Mouse (Mus musculus) embryonic facial prominence, embryonic 12.5 days (tissue): ENCODE measurements at regions not wholly inside any gene's neighbourhood (a gene's known extent, or its start where the extent isn't known, plus 50 kb on each side); places are given as distances from the start of the nearest gene placed in this dataset.

ENCODE experiments used
- ATAC-seq: fragments of 200-750 bp; cut with Nextera tagmentation; 2 replicates; pipeline ENCODE4 v1.8.0; 2017; ENCODE audit not compliant: insufficient number of reproducible peaks, insufficient read depth, low FRiP score, low TSS enrichment
- H3K27ac ChIP-seq: fragments of 300-500 bp; sonication (generic); 2 replicates; pipeline ENCODE4 v1.5.1; 2016; ENCODE audit warnings: mild to moderate bottlenecking
- H3K27me3 ChIP-seq: fragments of 300-500 bp; sonication (generic); 2 replicates; pipeline ENCODE4 v1.6.1; 2016; ENCODE audit warnings: mild to moderate bottlenecking, moderate library complexity
- H3K36me3 ChIP-seq: fragments of 300-500 bp; sonication (generic); 2 replicates; pipeline ENCODE4 v1.6.1; 2016; ENCODE audit warnings: mild to moderate bottlenecking
- H3K4me1 ChIP-seq: fragments of 300-500 bp; sonication (generic); 2 replicates; pipeline ENCODE4 v1.6.1; 2016
- H3K4me2 ChIP-seq: fragments of 300-500 bp; sonication (generic); replicated peaks from 2 replicates; pipeline ENCODE4 v1.6.1; 2016; ENCODE audit warnings: mild to moderate bottlenecking, moderate library complexity
- H3K4me3 ChIP-seq: fragments of 300-500 bp; sonication (generic); 2 replicates; pipeline ENCODE4 v1.5.1; 2016; ENCODE audit warnings: mild to moderate bottlenecking
- H3K9ac ChIP-seq: fragments of 300-500 bp; sonication (generic); 2 replicates; pipeline ENCODE4 v1.6.1; 2016; ENCODE audit warnings: mild to moderate bottlenecking, moderate library complexity
- H3K9me3 ChIP-seq: fragments of 300-500 bp; sonication (generic); 2 replicates; pipeline ENCODE4 v1.6.1; 2016; ENCODE audit warnings: mild to moderate bottlenecking, moderate library complexity
- WGBS: fragments of 180-500 bp; shearing (Covaris S2); methylation state at CpG from one replicate; pipeline ENCODE4 v1.1.7; 2016; 5-methylcytosine and 5-hydroxymethylcytosine counted together

DNA sequence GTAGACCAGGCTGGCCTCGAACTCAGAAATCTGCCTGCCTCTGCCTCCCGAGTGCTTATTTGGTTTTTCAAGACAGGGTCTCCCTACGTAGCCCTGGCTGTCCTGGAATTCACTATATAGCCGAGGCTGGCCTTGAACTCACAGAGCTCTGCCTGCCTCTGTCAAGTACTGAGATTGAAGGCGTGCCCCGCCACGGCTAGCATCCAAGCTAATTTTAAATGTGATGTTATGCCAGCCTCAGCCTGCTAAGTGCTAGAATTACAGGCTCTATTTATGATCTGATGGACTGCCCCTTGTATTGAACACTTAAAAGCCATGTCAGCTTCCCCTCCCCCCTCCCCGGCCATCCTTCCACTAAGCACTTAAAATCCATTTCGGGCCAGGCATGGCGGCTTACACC lies 88.2 kb upstream of the Med13l start:
- Histone ChIP-seq H3K36me3 (no peaks in the 10 kb centered on the region), H3K27me3 (no peaks in the 10 kb centered on the region), H3K4me1 (peaks cover 34% of the 10 kb centered on the region), H3K27ac (no peak overlapping the region), H3K9me3 (no peaks in the 10 kb centered on the region), H3K4me3 (no peak overlapping the region), H3K9ac (no peak overlapping the region), H3K4me2 (no peak overlapping the region)
- no peak for ATAC-seq
- WGBS = 86% methylated on average over 10 of the region's 10 CpGs

DNA sequence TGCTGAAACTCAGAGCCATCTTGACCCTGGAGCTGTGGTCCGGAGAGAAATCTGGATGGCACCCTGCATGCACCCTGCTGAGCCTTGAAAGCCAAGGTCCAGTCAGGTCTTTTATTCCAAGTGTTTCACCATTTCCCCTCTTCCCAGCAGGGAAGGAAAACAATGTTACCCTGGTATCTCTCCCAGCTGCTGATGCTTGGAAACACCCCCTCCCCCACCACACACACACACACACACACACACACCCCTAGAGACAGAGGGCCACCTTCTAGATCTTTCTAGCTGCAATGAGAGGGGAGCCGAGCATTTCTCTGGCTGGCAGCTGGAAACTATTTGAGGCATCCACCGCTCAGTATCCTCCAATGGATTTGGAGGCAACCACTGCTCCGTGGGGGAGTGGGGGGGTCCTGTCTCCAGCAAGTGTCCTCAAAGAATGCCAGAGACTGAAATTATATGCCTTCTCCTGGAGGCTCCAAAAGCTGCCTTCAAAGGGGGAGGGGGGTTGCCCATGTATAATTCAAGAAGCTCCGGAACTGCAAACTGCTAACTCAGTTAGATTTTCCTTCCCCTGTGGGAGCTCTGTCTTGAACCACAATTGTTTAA lies 87.2 kb upstream of the Med13l start:
- peaks cover 34% of the 10 kb centered on the region for H3K4me1 ChIP-seq
- H3K9ac ChIP-seq = no peak overlapping the region
- peak overlapping the region; percentile 59 for H3K27ac ChIP-seq
- no peaks in the 10 kb centered on the region for H3K27me3 ChIP-seq
- no peak; the same call in 1 of the 2 replicates for ATAC-seq
- no peak overlapping the region for H3K4me3 ChIP-seq
- H3K4me2 ChIP-seq = no peak overlapping the region
- 20% methylated on average over 5 of the region's 5 CpGs for WGBS
- no peaks in the 10 kb centered on the region for H3K9me3 ChIP-seq
- no peaks in the 10 kb centered on the region for H3K36me3 ChIP-seq

DNA sequence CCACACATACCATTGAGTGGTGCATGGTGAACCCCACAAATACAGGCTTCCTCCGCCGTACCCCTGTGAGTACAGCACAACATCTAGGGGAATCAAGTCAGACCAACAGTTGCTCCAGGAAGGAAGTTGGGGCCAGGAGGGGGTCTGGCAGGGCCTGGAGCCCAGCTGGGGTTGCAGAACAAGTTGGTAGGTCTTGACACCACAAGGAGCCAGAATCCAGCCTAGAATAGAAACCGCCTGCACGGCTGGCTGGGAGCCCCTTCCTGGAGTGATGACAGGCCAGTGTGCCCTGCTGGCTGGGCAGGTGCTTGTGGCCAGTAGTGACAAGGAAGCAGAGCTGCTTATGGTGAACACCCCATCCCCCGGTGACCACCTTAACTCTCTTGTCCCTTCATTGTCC lies 83.9 kb upstream of the Med13l start:
- no peak for ATAC-seq
- Histone ChIP-seq H3K4me1 (peaks cover 26% of the 10 kb centered on the region), H3K4me2 (no peak overlapping the region), H3K4me3 (no peak overlapping the region), H3K9me3 (no peaks in the 10 kb centered on the region), H3K27me3 (no peaks in the 10 kb centered on the region), H3K9ac (no peak overlapping the region), H3K27ac (no peak overlapping the region), H3K36me3 (no peaks in the 10 kb centered on the region)
- WGBS = 75% methylated on average over 5 of the region's 5 CpGs

DNA sequence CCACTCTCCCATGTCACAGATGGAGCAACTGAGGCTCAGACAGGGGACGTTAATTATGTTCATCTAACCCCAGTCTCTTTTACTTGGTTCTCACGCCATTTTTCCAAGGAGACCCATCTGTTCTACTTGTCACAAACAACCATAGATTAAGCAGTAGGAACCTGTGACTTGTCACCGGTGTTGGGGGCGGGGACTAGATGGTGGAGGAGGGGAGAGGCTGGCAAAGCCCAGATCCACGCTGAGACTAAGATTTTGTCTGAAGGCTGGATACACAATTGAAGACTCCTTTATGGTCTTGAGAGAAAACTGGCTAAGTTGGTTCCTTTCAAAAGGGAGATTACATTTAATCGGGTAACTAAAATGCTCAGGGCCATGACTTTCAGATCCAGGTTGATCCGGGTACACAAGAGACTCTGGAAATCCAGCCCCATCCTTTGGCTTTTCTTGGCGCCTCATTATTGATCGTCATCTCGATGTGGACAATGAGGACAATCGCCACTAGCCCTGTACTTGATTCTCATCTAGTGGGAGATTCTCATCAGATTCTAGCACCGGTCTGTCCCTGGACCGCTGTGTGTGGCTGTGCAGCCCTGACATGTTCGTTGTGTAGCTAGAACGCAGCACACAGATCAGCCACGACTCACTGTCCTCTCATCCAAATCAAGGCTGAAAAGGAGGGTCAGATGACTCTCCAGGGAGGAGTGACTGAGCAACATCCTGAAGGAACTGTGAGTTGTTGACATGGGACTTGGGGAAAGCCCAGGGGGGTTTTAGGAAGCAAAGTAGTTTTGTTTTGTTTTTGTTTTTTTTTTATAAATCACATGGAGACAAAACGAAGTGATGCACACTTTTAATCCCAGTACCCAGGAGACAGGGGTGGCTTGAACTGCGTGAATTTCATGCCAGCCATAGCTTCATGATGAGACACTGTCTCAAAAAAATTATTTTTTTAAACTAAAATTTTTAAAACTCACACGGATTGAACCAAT lies 83.1 kb upstream of the Med13l start:
- ATAC-seq = no peak
- Histone ChIP-seq H3K4me3 (peak overlapping the region; percentile 27), H3K27me3 (no peaks in the 10 kb centered on the region), H3K4me1 (peaks cover 23% of the 10 kb centered on the region), H3K4me2 (peak overlapping the region; percentile 59), H3K36me3 (no peaks in the 10 kb centered on the region), H3K27ac (peak overlapping the region; percentile 54; the same call in 1 of the 2 replicates), H3K9me3 (no peaks in the 10 kb centered on the region), H3K9ac (no peak overlapping the region)
- 51% methylated on average over 19 of the region's 19 CpGs for WGBS

DNA sequence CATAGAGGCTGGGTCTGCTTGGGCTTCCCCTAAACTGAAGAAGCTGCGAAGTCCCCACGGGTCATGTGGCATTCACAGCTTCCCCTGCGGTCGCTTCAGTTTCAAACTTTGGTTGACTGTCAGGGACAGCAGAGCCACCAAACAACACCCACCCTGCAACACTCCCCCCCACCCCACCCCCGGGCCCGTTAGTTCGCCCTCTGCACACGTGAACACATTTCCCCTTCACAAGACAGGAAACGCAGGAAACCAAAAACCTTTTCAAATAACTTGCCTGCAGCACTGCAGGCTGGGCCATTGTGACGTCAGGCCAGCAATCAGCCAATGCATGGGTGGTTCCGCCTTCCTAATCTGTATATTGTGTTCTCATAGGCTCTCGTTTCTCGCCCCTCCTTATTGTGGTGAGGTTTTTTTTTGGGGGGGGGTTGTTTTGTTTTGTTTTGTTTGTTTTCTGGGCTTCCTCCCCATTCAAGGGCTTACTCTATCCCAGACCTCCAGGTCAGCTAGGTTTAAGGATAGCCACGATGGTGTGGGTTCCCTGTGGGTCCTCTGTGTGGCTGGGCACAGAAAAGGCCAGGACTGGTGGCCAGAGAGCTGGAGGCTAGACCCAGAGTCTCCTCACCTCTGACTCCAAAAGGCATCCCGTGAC lies 82.2 kb upstream of the Med13l start:
- H3K36me3 ChIP-seq = no peaks in the 10 kb centered on the region
- peak overlapping the region; percentile 65 for H3K27ac ChIP-seq
- H3K4me2 ChIP-seq = peak overlapping the region; percentile 59
- no peaks in the 10 kb centered on the region for H3K27me3 ChIP-seq
- peak; percentile 71 for ATAC-seq
- H3K9me3 ChIP-seq = no peaks in the 10 kb centered on the region
- peaks cover 24% of the 10 kb centered on the region for H3K4me1 ChIP-seq
- 4% methylated on average over 15 of the region's 15 CpGs for WGBS
- H3K9ac ChIP-seq = no peak overlapping the region
- peak overlapping the region; percentile 27 for H3K4me3 ChIP-seq

DNA sequence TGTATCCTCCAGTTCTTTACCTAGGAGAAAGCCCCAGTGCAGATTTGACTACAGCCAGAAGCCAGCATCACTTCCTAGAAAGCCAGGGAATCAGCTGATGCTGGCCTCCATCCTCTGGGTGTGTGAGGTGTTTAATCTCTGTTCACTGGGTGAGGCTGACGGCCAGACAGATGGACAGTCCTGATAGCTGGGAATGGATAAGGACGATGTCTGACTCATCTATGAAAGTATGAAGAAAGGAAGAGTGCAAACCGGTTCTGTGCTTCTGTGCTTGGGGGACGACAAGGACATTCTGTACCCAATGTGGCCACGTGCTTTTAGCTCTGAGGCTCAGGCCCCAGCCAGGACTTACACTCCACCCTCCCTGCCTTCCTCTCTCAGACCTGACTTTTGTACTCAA lies 80.5 kb upstream of the Med13l start:
- no peak overlapping the region for H3K27ac ChIP-seq
- H3K27me3 ChIP-seq = no peaks in the 10 kb centered on the region
- H3K9ac ChIP-seq = no peak overlapping the region
- no peak overlapping the region for H3K4me2 ChIP-seq
- H3K4me3 ChIP-seq = no peak overlapping the region
- no peaks in the 10 kb centered on the region for H3K36me3 ChIP-seq
- ATAC-seq = no peak
- no peaks in the 10 kb centered on the region for H3K9me3 ChIP-seq
- 82% methylated on average over 5 of the region's 5 CpGs for WGBS
- H3K4me1 ChIP-seq = peaks cover 25% of the 10 kb centered on the region

DNA sequence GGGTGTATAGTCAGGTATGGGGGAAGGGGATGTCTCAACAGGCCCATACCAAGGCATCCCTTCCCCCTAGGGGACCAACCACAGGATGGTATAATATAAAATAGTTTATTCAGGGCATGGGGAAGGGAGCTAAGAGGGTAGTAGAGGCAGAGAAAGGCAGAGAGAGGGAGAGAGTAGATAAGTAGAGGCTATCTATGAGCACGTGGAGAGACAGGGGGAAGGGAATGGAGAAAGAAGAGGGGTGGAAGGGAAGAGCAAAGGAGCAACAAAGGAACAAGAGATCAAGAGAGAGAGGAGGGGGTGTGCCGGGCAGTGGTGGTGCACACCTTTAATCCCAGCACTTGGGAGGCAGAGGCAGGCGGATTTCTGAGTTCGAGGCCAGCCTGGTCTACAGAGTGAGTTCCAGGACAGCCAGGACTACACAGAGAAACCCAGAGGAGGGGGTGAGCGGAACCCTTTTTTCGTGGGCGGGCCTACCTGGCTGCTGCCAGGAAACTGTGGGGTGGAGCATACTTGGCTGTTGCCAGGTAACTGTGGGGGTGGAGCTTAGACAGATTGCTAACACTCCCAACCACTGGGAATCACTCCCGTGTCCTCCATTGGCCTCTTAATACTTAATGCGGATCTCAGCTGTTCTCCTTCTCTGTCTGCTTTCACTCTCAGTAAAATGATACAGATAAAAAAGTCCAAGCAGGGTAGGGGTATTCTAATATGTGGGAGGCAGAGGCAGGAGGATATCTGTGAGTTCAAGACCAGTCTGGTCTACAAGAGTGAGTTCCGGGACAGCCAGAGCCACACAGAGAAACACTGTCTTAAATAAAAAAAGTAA lies 79.3 kb upstream of the Med13l start:
- no peak for ATAC-seq
- Histone ChIP-seq H3K27ac (no peak overlapping the region), H3K4me1 (peaks cover 23% of the 10 kb centered on the region)

DNA sequence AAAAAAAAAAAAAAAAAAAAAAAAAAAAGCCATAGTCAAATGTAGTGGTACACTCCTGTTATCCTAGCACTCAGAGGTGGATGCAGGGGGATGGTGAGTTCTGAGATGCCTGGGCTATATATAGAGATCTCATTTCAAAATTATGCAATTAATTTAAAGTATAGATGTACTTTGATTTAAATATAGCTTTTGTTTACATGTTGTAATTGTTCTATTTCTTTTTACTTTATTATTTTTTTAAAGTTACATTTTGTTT lies 78.8 kb upstream of the Med13l start:
- H3K9ac ChIP-seq = no peak overlapping the region
- H3K4me1 ChIP-seq = peaks cover 18% of the 10 kb centered on the region
- H3K36me3 ChIP-seq = no peaks in the 10 kb centered on the region
- no peaks in the 10 kb centered on the region for H3K27me3 ChIP-seq
- H3K9me3 ChIP-seq = no peaks in the 10 kb centered on the region
- ATAC-seq = no peak
- H3K4me3 ChIP-seq = no peak overlapping the region
- H3K27ac ChIP-seq = no peak overlapping the region
- no peak overlapping the region for H3K4me2 ChIP-seq

More for the DNA sequence above, 79.3 kb upstream of the Med13l start:
- Histone ChIP-seq H3K9me3 (no peaks in the 10 kb centered on the region), H3K4me2 (no peak overlapping the region), H3K27me3 (no peaks in the 10 kb centered on the region), H3K36me3 (no peaks in the 10 kb centered on the region), H3K9ac (no peak overlapping the region), H3K4me3 (no peak overlapping the region)
- WGBS = 73% methylated on average over 8 of the region's 10 CpGs

DNA sequence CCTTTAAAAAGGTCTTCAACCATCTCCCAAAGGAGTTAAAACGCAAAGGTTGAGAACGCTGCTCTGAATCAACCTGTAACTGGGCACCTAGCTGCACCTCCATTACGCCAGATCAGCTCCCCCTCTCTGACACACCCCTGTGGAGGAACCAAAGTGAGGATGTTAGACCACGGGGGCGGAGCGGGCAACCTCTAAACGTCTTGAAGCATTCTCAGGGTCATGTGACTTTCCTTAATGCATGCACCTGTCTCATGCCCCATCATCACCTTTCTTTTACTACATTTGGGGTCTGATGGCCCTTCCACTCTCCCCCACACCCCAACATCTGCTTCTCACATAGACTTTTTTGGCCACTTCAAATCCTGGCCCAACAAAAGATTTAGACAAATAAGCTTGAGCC lies 77.9 kb upstream of the Med13l start:
- H3K27ac ChIP-seq = no peak overlapping the region
- H3K9ac ChIP-seq = no peak overlapping the region
- no peaks in the 10 kb centered on the region for H3K9me3 ChIP-seq
- no peaks in the 10 kb centered on the region for H3K27me3 ChIP-seq
- no peak for ATAC-seq
- 48% methylated on average over 7 of the region's 7 CpGs for WGBS
- H3K4me2 ChIP-seq = no peak overlapping the region; the same call in 1 of the 2 replicates
- H3K4me3 ChIP-seq = no peak overlapping the region
- no peaks in the 10 kb centered on the region for H3K36me3 ChIP-seq
- H3K4me1 ChIP-seq = peaks cover 14% of the 10 kb centered on the region

DNA sequence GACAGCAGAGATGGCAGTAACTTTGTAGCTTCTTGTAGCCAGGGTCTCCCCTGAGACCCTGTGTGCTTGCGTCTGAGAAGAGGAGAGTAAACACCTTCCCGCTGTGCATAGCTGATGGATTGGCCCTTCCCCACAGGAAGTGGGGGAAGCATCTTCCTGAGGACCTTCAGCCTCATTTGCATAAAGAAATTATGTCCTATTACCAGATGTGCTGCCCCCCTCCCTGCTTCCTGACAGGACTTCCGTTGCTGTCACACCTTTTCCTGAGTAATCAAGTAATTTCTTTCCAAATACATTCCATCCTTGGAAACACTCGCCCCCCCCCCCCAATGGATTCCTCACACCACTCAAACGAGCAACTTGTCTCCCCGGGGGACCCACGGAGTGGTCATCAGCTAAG lies 77.5 kb upstream of the Med13l start:
- peaks cover 13% of the 10 kb centered on the region for H3K4me1 ChIP-seq
- H3K27me3 ChIP-seq = no peaks in the 10 kb centered on the region
- ATAC-seq = no peak
- no peaks in the 10 kb centered on the region for H3K9me3 ChIP-seq
- H3K4me2 ChIP-seq = no peak overlapping the region; the same call in 1 of the 2 replicates
- H3K9ac ChIP-seq = no peak overlapping the region
- H3K36me3 ChIP-seq = no peaks in the 10 kb centered on the region
- H3K4me3 ChIP-seq = no peak overlapping the region
- no peak overlapping the region for H3K27ac ChIP-seq
- 10% methylated on average over 7 of the region's 7 CpGs for WGBS

DNA sequence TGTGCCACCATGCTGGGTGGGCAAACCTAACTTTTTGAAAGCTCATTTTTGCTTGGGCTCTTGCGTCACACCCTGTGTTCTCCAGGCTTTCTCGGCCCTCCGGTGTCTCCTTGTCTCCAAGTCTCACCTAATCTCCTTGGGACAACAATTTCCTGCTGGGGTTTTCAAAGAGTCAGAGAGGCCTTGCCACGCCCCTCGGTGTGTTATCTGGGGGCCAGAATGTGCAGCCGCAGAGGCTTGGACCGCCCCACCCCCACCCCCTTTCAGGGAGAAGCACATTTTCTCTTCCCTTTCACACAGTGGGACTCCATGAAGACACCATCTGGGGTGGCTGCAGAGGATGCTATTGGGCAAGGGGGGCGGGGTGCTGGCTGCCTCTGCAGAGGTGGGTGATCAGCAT lies 76.9 kb upstream of the Med13l start:
- Histone ChIP-seq H3K4me1 (peaks cover 13% of the 10 kb centered on the region), H3K4me2 (no peak overlapping the region), H3K4me3 (no peak overlapping the region), H3K9ac (no peak overlapping the region), H3K27me3 (no peaks in the 10 kb centered on the region), H3K27ac (peak overlapping the region; percentile 60; the same call in 1 of the 2 replicates), H3K9me3 (no peaks in the 10 kb centered on the region), H3K36me3 (no peaks in the 10 kb centered on the region)
- WGBS = 15% methylated on average over 8 of the region's 8 CpGs
- ATAC-seq = no peak
